Mouse (Mus musculus) C2C12 (cell line): ENCODE results near the gene 6330409D20Rik. TPM values are rescaled to one million over a fixed set of nuclear protein-coding genes. Genes with fewer than 3 reads are reported as not detected.

ENCODE experiments used
- H3K27me3 ChIP-seq: one replicate; pipeline ENCODE4 v1.6.1; 2011; ENCODE audit not compliant: control insufficient read depth, insufficient read depth, insufficient read length
- H3K36me3 ChIP-seq: one replicate; pipeline ENCODE4 v1.6.1; 2011; ENCODE audit not compliant: control insufficient read depth, insufficient read depth
- H3K4me3 ChIP-seq: one replicate; pipeline ENCODE4 v1.5.1; 2011; ENCODE audit warnings: mild to moderate bottlenecking, control low read depth; ENCODE audit not compliant: poor library complexity, insufficient read depth, severe bottlenecking
- H3K79me2 ChIP-seq: one replicate; pipeline ENCODE4 v1.6.1; 2011; ENCODE audit not compliant: control insufficient read depth, insufficient read depth
- H3K79me3 ChIP-seq: one replicate; pipeline ENCODE4 v1.6.1; 2011; ENCODE audit warnings: low read depth, control low read depth
- H3ac ChIP-seq: one replicate; pipeline ENCODE3; 2011; ENCODE audit warnings: low read depth; ENCODE audit not compliant: control insufficient read depth, insufficient read length
- CEBPB ChIP-seq: IDR thresholded peaks from one replicate; pipeline ENCODE4 v1.6.1; 2011; ENCODE audit warnings: low read depth, mild to moderate bottlenecking, control low read depth, moderate library complexity
- CTCF ChIP-seq: IDR thresholded peaks from one replicate; pipeline ENCODE4 v1.5.1; 2011; ENCODE audit not compliant: control insufficient read depth, insufficient read depth, insufficient read length
- FOSL1 ChIP-seq: IDR thresholded peaks from one replicate; pipeline ENCODE4 v1.8.0; 2011; ENCODE audit warnings: mild to moderate bottlenecking, low read length; ENCODE audit not compliant: poor library complexity, insufficient read depth, severe bottlenecking
- MAX ChIP-seq: IDR thresholded peaks from one replicate; pipeline ENCODE4 v1.6.1; 2011; ENCODE audit warnings: mild to moderate bottlenecking, control low read depth
- MYOD1 ChIP-seq: IDR thresholded peaks from one replicate; pipeline ENCODE4 v1.6.1; 2011; ENCODE audit warnings: low read depth; ENCODE audit not compliant: control insufficient read depth, insufficient read length
- MYOG ChIP-seq: IDR thresholded peaks from one replicate; pipeline ENCODE4 v1.6.1; 2011; ENCODE audit not compliant: control insufficient read depth, insufficient read length; ENCODE audit errors: extremely low read depth
- USF1 ChIP-seq: IDR thresholded peaks from one replicate; pipeline ENCODE4 v1.6.1; 2011; ENCODE audit warnings: low read depth, mild to moderate bottlenecking, control low read depth, moderate library complexity
- polyA plus RNA-seq: library from polyadenylated mRNA; unstranded; fragments of >200 nt; fragmentation: generic; extraction: Trizol; gene quantifications from one replicate; pipeline ENCODE4 v1.2.1, GENCODE M21; 2012; ENCODE audit warnings: missing spikeins

6330409D20Rik gene
- polyA plus RNA-seq, 1 experiment: not detected

- peaks cover 43% of the 10 kb centered on the region for H3K79me3 ChIP-seq
- no peak overlapping the region for H3K4me3 ChIP-seq
- no peaks in the 10 kb centered on the region for H3K27me3 ChIP-seq
- peaks cover 93% of the 10 kb centered on the region for H3K36me3 ChIP-seq
- peaks cover 63% of the 10 kb centered on the region for H3K79me2 ChIP-seq
- no peak for TF ChIP-seq CTCF
- no peak for TF ChIP-seq MYOG
- no peak for TF ChIP-seq MYOD1
- TF ChIP-seq FOSL1: no peak
- no peak for TF ChIP-seq CEBPB
- no peak for TF ChIP-seq MAX
- TF ChIP-seq USF1: no peak
- H3ac ChIP-seq: no peak overlapping the region
Measured at GRCm38 (mm10) chr2:32706971-32707370, 33.8 kb downstream of the 6330409D20Rik start.

- Histone ChIP-seq H3K4me3 (no peak overlapping the region), H3K79me2 (peaks cover 44% of the 10 kb centered on the region), H3K27me3 (no peaks in the 10 kb centered on the region), H3ac (no peak overlapping the region), H3K79me3 (peaks cover 23% of the 10 kb centered on the region), H3K36me3 (peaks cover 75% of the 10 kb centered on the region)
- TF ChIP-seq FOSL1 (no peak), CTCF (no peak)
Measured at GRCm38 (mm10) chr2:32705018-32705417, 35.8 kb downstream of the 6330409D20Rik start.

GRCm38 (mm10) chr2:32704021-32704421, 36.8 kb downstream of the 6330409D20Rik start, which contains the start of gene Fpgs:
Fpgs (minus strand) TSS chr2:32704145.
- Histone ChIP-seq H3K36me3 (peaks cover 65% of the 10 kb centered on the region), H3K4me3 (no peak within 1 kb of the TSS), H3K27me3 (no peaks in the 10 kb centered on the region), H3K79me3 (peaks cover 15% of the 10 kb centered on the region), H3K79me2 (peaks cover 34% of the 10 kb centered on the region), H3ac (no peak within 1 kb of the TSS)
- TF ChIP-seq MAX (no peak), MYOD1 (no peak), FOSL1 (no peak)

GRCm38 (mm10) chr2:32703046-32703445, 37.8 kb downstream of the 6330409D20Rik start:
- TF ChIP-seq MYOG: no peak
- no peak for TF ChIP-seq CTCF
- TF ChIP-seq CEBPB: no peak
- no peak for TF ChIP-seq USF1
- Histone ChIP-seq H3K4me3 (no peak overlapping the region), H3K79me2 (peaks cover 24% of the 10 kb centered on the region), H3K79me3 (peaks cover 10% of the 10 kb centered on the region), H3K36me3 (peaks cover 56% of the 10 kb centered on the region), H3ac (no peak overlapping the region), H3K27me3 (no peaks in the 10 kb centered on the region)

- H3K4me3 ChIP-seq: no peak overlapping the region
- no peaks in the 10 kb centered on the region for H3K27me3 ChIP-seq
- peaks cover 3% of the 10 kb centered on the region for H3K79me3 ChIP-seq
- H3ac ChIP-seq: no peak overlapping the region
- H3K79me2 ChIP-seq: peaks cover 5% of the 10 kb centered on the region
- no peak for TF ChIP-seq CTCF
- TF ChIP-seq CEBPB: no peak
- TF ChIP-seq MYOD1: no peak
- TF ChIP-seq FOSL1: no peak
- TF ChIP-seq USF1: no peak
- TF ChIP-seq MYOG: no peak
- no peak for TF ChIP-seq MAX
- peaks cover 37% of the 10 kb centered on the region for H3K36me3 ChIP-seq
Measured at GRCm38 (mm10) chr2:32700966-32701743, 39.7 kb downstream of the 6330409D20Rik start.

- Histone ChIP-seq H3K79me3 (no peaks in the 10 kb centered on the region), H3K36me3 (peaks cover 22% of the 10 kb centered on the region), H3K4me3 (no peak overlapping the region), H3ac (no peak overlapping the region), H3K27me3 (no peaks in the 10 kb centered on the region), H3K79me2 (no peaks in the 10 kb centered on the region)
- TF ChIP-seq USF1 (no peak), CTCF (no peak), FOSL1 (no peak), CEBPB (no peak), MYOG (no peak), MAX (no peak), MYOD1 (no peak)
Measured at GRCm38 (mm10) chr2:32699680-32700079, 41.1 kb downstream of the 6330409D20Rik start.
